Mouse (Mus musculus): ENCODE data around the gene Btbd2.

- TF ChIP-seq CTCF (IDR thresholded peaks at IDR 0.05; ENCODE audit: low read depth) = no peak
- no peak; the same call in 1 of the 2 replicates for TF ChIP-seq EP300 (IDR thresholded peaks at IDR 0.05; ENCODE audit: low read depth)
Observed at GRCm38 (mm10) chr10:80670531-80670930, 13.7 kb upstream of the Btbd2 start.

All from heart, postnatal 0 days (tissue).